28 mouse cellular contexts compared by ENCODE assay signal in the genomic region with DNA sequence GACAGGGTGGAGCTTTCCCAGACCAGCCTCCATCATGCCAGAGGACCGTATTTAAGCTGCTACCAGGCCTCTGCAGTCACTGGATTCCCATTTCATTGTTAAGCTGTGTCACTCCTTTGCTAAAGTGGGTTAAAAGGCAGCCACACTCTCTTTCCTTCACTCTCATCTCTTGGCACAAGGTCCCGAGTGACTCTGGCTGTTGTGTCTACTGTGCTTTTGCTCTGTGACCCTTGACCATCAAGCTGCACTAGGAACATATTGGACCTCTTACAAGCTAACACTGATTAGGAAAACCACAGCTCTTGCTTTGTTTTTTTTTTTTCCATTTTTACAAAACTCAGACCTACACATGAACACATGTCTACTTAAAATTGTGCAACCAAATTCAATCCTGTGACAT. TPM values are rescaled to one million over a fixed set of nuclear protein-coding genes. Genes with fewer than 3 reads are reported as not detected.
DNase-seq lines count a peak whose midpoint lies in the region; ATAC-seq and TF ChIP-seq lines count a peak whose summit lies in the region.
"Had no signal": no experiment of that assay in that cellular context is flagged by ENCODE, and none has a peak within 500 bp of the region (broad histone marks: within the 10 kb centered on the region; RNA-seq: fewer than 3 reads in every experiment).

No protein-coding gene starts in this region.

- H3K4me3 ChIP-seq in lung, adult 2 months (replicated peaks; ENCODE audit: extremely low read depth, low read depth, low read length), result no peak overlapping the region
- H3K4me3 ChIP-seq: embryonic facial prominence, embryonic 10.5 days; embryonic facial prominence, embryonic 13.5 days; erythroblast, embryonic 14.5 days; forebrain, embryonic 12.5 days; forebrain, embryonic 15.5 days; hindbrain, embryonic 12.5 days; hindbrain, embryonic 15.5 days had no signal

- WGBS in lung, adult 2 months, result 36% methylated on average over 2 of the region's 2 CpGs

- peak; percentile 51 for ATAC-seq in granulocyte monocyte progenitor cell, adult 5-6 weeks (replicated peaks; ENCODE audit: poor library complexity, severe bottlenecking)
- ATAC-seq in monocyte, adult 5-6 weeks (replicated peaks; ENCODE audit: insufficient number of reproducible peaks, low FRiP score, low TSS enrichment, poor library complexity, severe bottlenecking), result peak; percentile 45
- ATAC-seq: CD4-positive, CD25-positive, alpha-beta regulatory T cell, adult 4 months; forebrain, embryonic 15.5 days had no signal

- no peak for TF ChIP-seq POLR2A in lung, adult 2 months (IDR thresholded peaks at IDR 0.05; ENCODE audit: borderline replicate concordance, extremely low read depth, low read depth, low read length)

- peak; percentile 32 for DNase-seq in kidney, adult 9 months
- no peak for DNase-seq in kidney, adult 18-20 months
- DNase-seq in lung, postnatal 36 days, result peak; percentile 15
- DNase-seq in lung, adult 2 months, result no peak
- no peak for DNase-seq in layer of hippocampus, adult 9-11 months
- DNase-seq in adrenal gland, postnatal 36 days, result no peak
- DNase-seq: adrenal gland, adult 8-10 months; adrenal gland, postnatal 25 days; cerebellum, adult 2 months; cerebellum, adult 9-11 months; cerebellum, postnatal 25 days; embryo, embryonic 11 days; gastrocnemius, postnatal 25 days had no signal

- no peaks in the 10 kb centered on the region for H3K4me1 ChIP-seq in lung, adult 2 months (ENCODE audit: control insufficient read depth, insufficient read depth, low read length)

- no peak for TF ChIP-seq CTCF in lung, adult 2 months (IDR thresholded peaks at IDR 0.05; ENCODE audit: insufficient read depth, low read length)

RNA-seq across cellular contexts. Expression of a gene that starts 52.3 kb away (rescaled TPM):
- polyA plus RNA-seq in lung, adult 2 months (2012; rRNA removed), result 0.19 and 0.43 TPM in 2 replicates
- not detected in 2 replicates for total RNA-seq in granulocyte monocyte progenitor cell, adult 5-6 weeks (2014; fragmentation: Nextera tagmentation)
- not detected in 2 replicates for total RNA-seq in granulocyte monocyte progenitor cell, adult 5-6 weeks (2017)
- total RNA-seq in monocyte, adult 5-6 weeks (2017), result not detected in 3 replicates
- under 1 TPM in 1 of 2 experiments, not detected in 1; 0.20 TPM for total RNA-seq in adrenal gland, postnatal 36 days (2021)
- total RNA-seq: adrenal gland, postnatal 25 days; hematopoietic stem cell, adult 5-6 weeks; MEL had no signal
- polyA plus RNA-seq: CD4-positive, CD25-positive, alpha-beta regulatory T cell, adult 4 months; erythroblast, embryonic 14.5 days; heart, embryonic 11.5 days; heart, embryonic 14.5 days; heart, postnatal 0 days had no signal

Comparison
In these comparisons a context has a peak if more than half of its experiments do, and no peak if none do; other contexts are left out.
1. DNase-seq: peak in kidney, adult 9 months (single experiment) and lung, postnatal 36 days (single experiment); none in kidney, adult 18-20 months (single experiment), lung, adult 2 months (single experiment), layer of hippocampus, adult 9-11 months (single experiment) and adrenal gland, postnatal 36 days (0 of 2).